Mouse (Mus musculus) liver, embryonic 16.5 days (tissue): ENCODE data around the gene Acsl5. TPM values are rescaled to one million over a fixed set of nuclear protein-coding genes. Genes with fewer than 3 reads are reported as not detected.

Experiments used
- ATAC-seq: fragments of 200-750 bp; cut with Nextera tagmentation; 2 replicates; pipeline ENCODE4 v1.8.0; 2017; ENCODE audit warnings: low read depth, mild to moderate bottlenecking, moderate number of reproducible peaks, moderate library complexity
- H3K27ac ChIP-seq: fragments of 300-500 bp; sonication (generic); 2 replicates; pipeline ENCODE4 v1.5.1; 2014; ENCODE audit warnings: mild to moderate bottlenecking, low read length
- H3K27me3 ChIP-seq: fragments of 300-500 bp; sonication (generic); 2 replicates; pipeline ENCODE4 v1.6.1; 2014; ENCODE audit warnings: low read depth, low read length, mixed read lengths; ENCODE audit not compliant: control insufficient read depth, insufficient read depth
- H3K36me3 ChIP-seq: fragments of 300-500 bp; sonication (generic); 2 replicates; pipeline ENCODE4 v1.6.1; 2014; ENCODE audit warnings: mild to moderate bottlenecking; ENCODE audit not compliant: control insufficient read depth, insufficient read depth
- H3K4me1 ChIP-seq: fragments of 300-500 bp; sonication (generic); 2 replicates; pipeline ENCODE4 v1.6.1; 2014; ENCODE audit warnings: low read depth, low read length, mixed read lengths; ENCODE audit not compliant: control insufficient read depth
- H3K4me2 ChIP-seq: fragments of 300-500 bp; sonication (generic); 2 replicates; pipeline ENCODE4 v1.6.1; 2014; ENCODE audit warnings: low read depth, low read length, mixed read lengths
- H3K4me3 ChIP-seq: fragments of 300-500 bp; sonication (generic); 2 replicates; pipeline ENCODE4 v1.5.1; 2014; ENCODE audit warnings: low read depth, mild to moderate bottlenecking, low read length
- H3K9ac ChIP-seq: fragments of 300-500 bp; sonication (generic); 2 replicates; pipeline ENCODE4 v1.6.1; 2014; ENCODE audit warnings: low read depth, low read length
- H3K9me3 ChIP-seq: fragments of 300-500 bp; sonication (generic); replicated peaks from 2 replicates; pipeline ENCODE4 v1.6.1; 2016; ENCODE audit warnings: low read length; ENCODE audit not compliant: control insufficient read depth
- WGBS: fragments of 180-500 bp; shearing (Covaris S2); extraction: QIAGEN DNeasy Blood & Tissue Kit; methylation state at CpG from one replicate; pipeline ENCODE4 v1.1.7; 2014; ENCODE audit not compliant: insufficient replicate concordance; 5-methylcytosine and 5-hydroxymethylcytosine counted together
- polyA plus RNA-seq: library from polyadenylated mRNA; unstranded; fragments of >200 nt; fragmentation: Nextera tagmentation; extraction: Ambion mirVana; gene quantifications from 2 replicates; pipeline ENCODE4 v1.2.1, GENCODE M21; 2015

The Acsl5 gene
- polyA plus RNA-seq, 1 experiment from 2014 or later, result 203 TPM

DNA sequence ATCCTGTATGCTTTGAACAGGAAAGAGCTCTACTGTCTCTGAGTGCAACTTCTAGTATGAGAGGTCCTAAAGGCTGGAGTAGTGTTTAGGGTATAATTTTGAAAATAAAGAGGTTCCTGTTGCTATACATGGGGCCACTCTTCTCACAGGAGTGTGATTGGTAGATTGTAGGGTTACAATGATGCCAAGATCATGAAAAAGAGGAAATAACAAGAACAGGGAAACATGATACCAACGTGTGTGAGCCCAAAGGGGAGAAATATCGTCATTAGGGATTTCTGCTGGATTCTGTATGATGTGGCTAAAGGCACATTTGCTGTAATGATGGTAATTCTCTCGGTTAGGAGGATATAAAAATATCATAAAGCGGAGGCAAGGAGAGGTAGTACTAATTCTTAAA lies 34.3 kb downstream of the Acsl5 start:
- Histone ChIP-seq H3K27ac (peak overlapping the region; percentile 4; the same call in 1 of the 2 replicates), H3K36me3 (peaks cover 60% of the 10 kb centered on the region), H3K9me3 (no peaks in the 10 kb centered on the region), H3K4me3 (peak overlapping the region; percentile 26), H3K4me1 (peaks cover 20% of the 10 kb centered on the region), H3K4me2 (peak overlapping the region; percentile 64), H3K27me3 (no peaks in the 10 kb centered on the region), H3K9ac (0 out of 2 replicates have a peak overlapping the region, but pooled peaks have one; percentile 8)
- 79% methylated on average over 4 of the region's 4 CpGs for WGBS
- ATAC-seq, result no peak

DNA sequence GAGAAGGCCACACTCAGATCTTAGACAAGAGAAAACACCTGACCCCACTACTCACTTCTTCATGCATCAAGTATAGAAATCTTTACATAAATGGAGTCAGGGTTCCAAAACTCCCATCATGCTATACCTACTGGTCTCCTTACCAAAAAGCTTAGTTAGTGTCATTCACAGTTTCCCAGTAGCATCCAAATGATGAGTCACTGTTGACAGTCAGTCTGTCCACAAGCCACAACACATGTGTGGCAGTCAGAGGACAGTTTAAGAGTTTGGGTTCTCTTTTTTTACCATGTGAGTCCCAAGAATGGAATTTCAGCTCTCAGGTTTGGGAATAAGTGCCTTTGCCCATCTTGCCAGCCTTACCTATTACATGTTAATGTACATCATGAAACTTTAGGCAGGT lies 37.2 kb downstream of the Acsl5 start:
- no peak overlapping the region for H3K4me2 ChIP-seq
- H3K27me3 ChIP-seq, result no peaks in the 10 kb centered on the region
- H3K36me3 ChIP-seq, result peaks cover 49% of the 10 kb centered on the region
- H3K9ac ChIP-seq, result no peak overlapping the region
- H3K4me1 ChIP-seq, result peaks cover 17% of the 10 kb centered on the region
- H3K9me3 ChIP-seq, result no peaks in the 10 kb centered on the region
- ATAC-seq, result no peak
- no peak overlapping the region for H3K27ac ChIP-seq
- no peak overlapping the region for H3K4me3 ChIP-seq

DNA sequence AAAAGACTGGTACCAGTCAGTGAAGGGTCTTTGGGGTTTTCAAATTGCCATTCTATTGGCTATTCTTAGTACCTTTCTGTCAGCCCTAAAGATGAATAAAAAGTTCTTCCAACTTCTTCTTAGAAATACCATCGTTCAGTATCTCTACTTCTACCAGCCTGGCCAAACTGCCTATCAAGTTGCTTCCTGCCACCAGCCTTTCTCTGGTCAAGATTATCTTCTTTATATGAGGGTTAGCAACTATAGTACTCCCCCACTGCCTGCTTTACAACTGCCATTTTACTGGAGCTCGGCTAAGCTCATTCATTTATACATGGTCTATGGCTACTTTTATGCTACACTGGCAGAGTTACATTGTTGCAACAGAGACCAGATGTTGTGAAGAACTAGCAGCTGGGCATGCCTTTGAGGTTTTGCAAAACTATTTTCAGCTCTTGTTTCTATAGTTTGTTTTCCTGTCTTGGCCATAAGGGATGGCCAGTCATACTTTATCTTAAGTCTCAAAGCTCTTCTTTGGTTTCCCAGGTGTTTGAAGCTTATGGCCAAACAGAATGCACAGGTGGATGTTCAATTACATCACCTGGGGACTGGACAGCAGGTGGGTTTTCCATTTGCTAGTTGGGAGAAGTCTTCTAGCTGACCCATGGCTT lies 39.0 kb downstream of the Acsl5 start:
- H3K4me2 ChIP-seq, result no peak overlapping the region
- no peak for ATAC-seq
- peaks cover 21% of the 10 kb centered on the region for H3K4me1 ChIP-seq
- H3K4me3 ChIP-seq, result no peak overlapping the region
- H3K9me3 ChIP-seq, result no peaks in the 10 kb centered on the region
- WGBS, result 32% methylated on average over 2 of the region's 2 CpGs
- H3K9ac ChIP-seq, result no peak overlapping the region
- H3K27me3 ChIP-seq, result no peaks in the 10 kb centered on the region
- no peak overlapping the region for H3K27ac ChIP-seq
- H3K36me3 ChIP-seq, result peaks cover 57% of the 10 kb centered on the region

DNA sequence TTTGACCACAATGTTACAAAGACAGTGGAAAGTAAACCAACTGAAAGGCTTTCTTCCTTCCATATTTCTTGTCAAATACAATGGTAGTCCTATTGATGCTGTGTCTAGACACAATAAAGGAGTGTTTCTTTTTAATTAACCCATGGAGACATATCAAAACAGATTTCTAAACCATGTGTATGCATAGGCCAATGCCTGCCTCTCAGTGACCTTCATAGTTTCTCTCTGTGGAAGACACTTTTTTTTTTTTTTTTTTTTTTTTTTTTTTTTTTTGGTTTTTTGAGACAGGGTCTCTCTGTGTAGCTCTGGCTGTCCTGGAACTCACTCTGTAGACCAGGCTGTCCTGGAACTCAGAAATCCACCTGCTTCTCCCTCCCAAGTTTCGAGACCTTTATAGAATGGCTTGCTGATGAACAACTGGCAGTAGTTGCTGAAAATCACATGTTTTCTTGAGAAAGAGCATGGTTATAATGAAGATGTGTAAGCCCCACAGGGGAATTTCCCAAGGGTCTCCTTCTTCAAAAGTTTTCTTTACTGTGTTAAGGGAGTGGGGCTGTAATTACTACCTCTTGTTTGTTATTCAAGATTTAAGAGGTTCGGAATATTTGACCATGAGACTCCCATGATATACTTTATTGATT lies 40.6 kb downstream of the Acsl5 start:
- peaks cover 63% of the 10 kb centered on the region for H3K36me3 ChIP-seq
- H3K4me3 ChIP-seq, result no peak overlapping the region
- H3K27ac ChIP-seq, result no peak overlapping the region
- no peak for ATAC-seq
- peaks cover 18% of the 10 kb centered on the region for H3K4me1 ChIP-seq
- no peaks in the 10 kb centered on the region for H3K9me3 ChIP-seq
- no peaks in the 10 kb centered on the region for H3K27me3 ChIP-seq
- H3K9ac ChIP-seq, result no peak overlapping the region
- H3K4me2 ChIP-seq, result no peak overlapping the region
- WGBS, result 75% methylated on average over 2 of the region's 2 CpGs

DNA sequence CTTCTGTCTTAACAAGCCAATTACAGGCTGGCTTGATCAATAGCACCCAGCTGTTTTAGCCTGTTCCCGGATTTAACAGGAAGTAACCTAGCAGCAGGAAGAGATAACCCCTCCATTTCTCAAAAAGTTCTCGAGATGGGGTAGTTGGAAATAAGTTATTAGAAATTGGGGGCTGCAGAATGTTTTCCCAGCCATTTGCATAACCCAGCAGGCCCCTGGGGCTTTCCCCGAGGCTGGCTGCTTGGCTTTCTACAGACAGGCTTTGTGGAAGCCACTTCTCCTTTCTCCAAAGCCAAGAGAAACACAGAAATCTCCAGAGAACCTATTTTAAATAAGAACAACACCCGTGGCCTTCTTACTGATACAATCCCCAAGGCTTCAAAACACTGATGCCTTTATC lies 41.4 kb downstream of the Acsl5 start:
- Histone ChIP-seq H3K27me3 (no peaks in the 10 kb centered on the region), H3K9ac (no peak overlapping the region; the same call in 1 of the 2 replicates), H3K36me3 (peaks cover 62% of the 10 kb centered on the region), H3K4me1 (peaks cover 18% of the 10 kb centered on the region), H3K4me3 (no peak overlapping the region), H3K27ac (peak overlapping the region; percentile 46; the same call in 1 of the 2 replicates), H3K4me2 (no peak overlapping the region), H3K9me3 (no peaks in the 10 kb centered on the region)
- ATAC-seq, result no peak
- WGBS, result 19% methylated on average over 4 of the region's 4 CpGs

DNA sequence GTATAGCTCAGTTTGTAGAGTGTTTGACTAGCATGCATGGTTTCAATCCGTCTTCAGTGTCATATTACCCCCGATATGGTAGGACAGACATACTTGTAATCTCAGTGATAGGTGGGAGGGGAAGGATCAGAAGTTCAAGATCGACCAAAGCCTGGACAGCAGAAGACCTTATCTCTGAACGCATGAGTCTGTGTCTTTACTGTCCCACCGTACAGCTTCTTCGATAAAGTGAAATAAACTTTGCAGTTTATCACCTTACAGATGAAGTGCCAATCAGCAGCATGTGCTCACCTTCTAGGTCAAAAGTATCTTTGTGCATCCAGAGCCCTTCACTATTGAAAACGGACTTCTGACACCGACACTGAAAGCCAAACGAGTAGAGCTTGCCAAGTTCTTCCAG lies 43.3 kb downstream of the Acsl5 start:
- H3K36me3 ChIP-seq, result peaks cover 50% of the 10 kb centered on the region
- H3K4me3 ChIP-seq, result no peak overlapping the region
- no peaks in the 10 kb centered on the region for H3K9me3 ChIP-seq
- ATAC-seq, result peak; percentile 71
- peak overlapping the region; percentile 34; the same call in 1 of the 2 replicates for H3K27ac ChIP-seq
- 29% methylated on average over 9 of the region's 9 CpGs for WGBS
- no peaks in the 10 kb centered on the region for H3K27me3 ChIP-seq
- no peak overlapping the region for H3K9ac ChIP-seq
- H3K4me2 ChIP-seq, result no peak overlapping the region
- peaks cover 18% of the 10 kb centered on the region for H3K4me1 ChIP-seq

DNA sequence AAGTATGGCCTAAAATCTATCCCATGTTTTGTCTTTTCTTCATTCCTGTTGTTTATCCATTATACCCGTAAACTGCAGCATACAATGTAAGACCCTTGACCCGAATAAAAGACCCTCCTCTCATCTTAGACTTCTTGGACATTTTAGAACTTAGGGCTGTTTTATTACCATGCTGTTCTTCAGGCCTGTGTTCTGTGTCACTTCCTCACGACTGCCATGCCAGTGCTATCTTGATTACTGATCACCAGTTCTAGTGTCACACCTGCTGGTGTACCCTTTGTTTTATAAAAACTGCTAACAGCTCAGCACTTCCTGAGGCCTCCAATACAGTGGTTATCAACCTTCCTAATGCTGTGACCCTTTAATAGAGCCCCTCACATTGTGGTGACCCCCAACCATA lies 43.8 kb downstream of the Acsl5 start:
- Histone ChIP-seq H3K36me3 (peaks cover 47% of the 10 kb centered on the region), H3K27me3 (no peaks in the 10 kb centered on the region), H3K9me3 (no peaks in the 10 kb centered on the region), H3K4me1 (peaks cover 18% of the 10 kb centered on the region), H3K27ac (peak overlapping the region; percentile 34; the same call in 1 of the 2 replicates), H3K4me2 (no peak overlapping the region), H3K4me3 (no peak overlapping the region), H3K9ac (no peak overlapping the region)
- WGBS, result 40% methylated on average over 3 of the region's 3 CpGs
- 0 out of 2 replicates have a peak, but pooled peaks have one; percentile 33 for ATAC-seq

DNA sequence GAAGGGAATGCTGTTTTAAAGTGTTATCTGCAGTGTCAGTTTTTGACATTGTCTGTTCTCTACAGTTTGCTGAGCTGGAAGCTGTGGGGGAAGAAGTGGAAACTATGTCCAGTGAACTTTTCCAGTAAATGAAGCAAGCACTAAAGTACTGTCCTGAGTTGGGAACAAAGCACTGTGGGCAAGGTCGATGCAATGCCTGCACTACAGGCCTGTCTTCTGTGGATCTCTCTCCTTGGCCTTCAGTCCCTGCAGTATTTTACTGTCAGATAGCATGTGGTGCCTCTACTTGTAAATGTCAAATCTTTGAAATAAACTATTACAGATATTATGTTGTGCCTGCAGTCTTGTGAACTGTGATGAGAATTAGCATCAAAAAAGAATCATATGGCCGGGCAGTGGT lies 44.6 kb downstream of the Acsl5 start:
- Histone ChIP-seq H3K4me1 (peaks cover 18% of the 10 kb centered on the region), H3K4me2 (no peak overlapping the region), H3K36me3 (peaks cover 51% of the 10 kb centered on the region), H3K4me3 (no peak overlapping the region), H3K9ac (no peak overlapping the region), H3K9me3 (no peaks in the 10 kb centered on the region), H3K27ac (no peak overlapping the region), H3K27me3 (no peaks in the 10 kb centered on the region)
- no peak for ATAC-seq
- WGBS, result 79% methylated on average over 2 of the region's 2 CpGs

DNA sequence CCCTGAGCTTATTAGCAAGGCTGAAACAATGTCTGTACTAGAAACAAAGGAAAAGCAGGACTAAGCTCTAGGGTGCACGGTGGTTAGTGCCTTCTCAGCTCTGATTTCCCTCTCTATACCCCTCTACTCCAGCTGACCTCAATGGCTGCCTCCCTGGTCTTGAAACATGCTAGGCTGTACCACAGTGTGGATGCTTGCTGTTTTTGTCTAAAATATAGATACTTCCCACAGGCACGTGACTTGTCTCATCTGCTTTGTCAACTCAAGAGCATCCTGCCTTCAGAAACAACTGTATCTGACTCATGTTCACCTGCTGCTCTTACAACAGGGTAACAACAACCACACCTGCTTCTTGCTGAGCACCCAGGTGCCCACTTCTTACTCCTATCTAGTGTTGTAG lies 45.8 kb downstream of the Acsl5 start:
- peaks cover 18% of the 10 kb centered on the region for H3K4me1 ChIP-seq
- H3K9ac ChIP-seq, result no peak overlapping the region
- WGBS, result 89% methylated on average over 2 of the region's 2 CpGs
- H3K36me3 ChIP-seq, result peaks cover 59% of the 10 kb centered on the region
- no peak overlapping the region for H3K4me2 ChIP-seq
- H3K27ac ChIP-seq, result no peak overlapping the region
- no peak overlapping the region for H3K4me3 ChIP-seq
- H3K9me3 ChIP-seq, result no peaks in the 10 kb centered on the region
- H3K27me3 ChIP-seq, result no peaks in the 10 kb centered on the region
- ATAC-seq, result no peak
